Mouse (Mus musculus): ENCODE results near the gene Ppp1r37. TPM values are rescaled to one million over a fixed set of nuclear protein-coding genes. Genes with fewer than 3 reads are reported as not detected.
"Not testable (repeated sequence)": the region's sequence is repeated elsewhere in the genome, so short reads cannot be mapped to it uniquely, and the experiment has no call there.

Gene Ppp1r37
- 10 to 100 TPM; 68.3 to 88.3 (median 81.8) TPM for total RNA-seq (2022)

DNA sequence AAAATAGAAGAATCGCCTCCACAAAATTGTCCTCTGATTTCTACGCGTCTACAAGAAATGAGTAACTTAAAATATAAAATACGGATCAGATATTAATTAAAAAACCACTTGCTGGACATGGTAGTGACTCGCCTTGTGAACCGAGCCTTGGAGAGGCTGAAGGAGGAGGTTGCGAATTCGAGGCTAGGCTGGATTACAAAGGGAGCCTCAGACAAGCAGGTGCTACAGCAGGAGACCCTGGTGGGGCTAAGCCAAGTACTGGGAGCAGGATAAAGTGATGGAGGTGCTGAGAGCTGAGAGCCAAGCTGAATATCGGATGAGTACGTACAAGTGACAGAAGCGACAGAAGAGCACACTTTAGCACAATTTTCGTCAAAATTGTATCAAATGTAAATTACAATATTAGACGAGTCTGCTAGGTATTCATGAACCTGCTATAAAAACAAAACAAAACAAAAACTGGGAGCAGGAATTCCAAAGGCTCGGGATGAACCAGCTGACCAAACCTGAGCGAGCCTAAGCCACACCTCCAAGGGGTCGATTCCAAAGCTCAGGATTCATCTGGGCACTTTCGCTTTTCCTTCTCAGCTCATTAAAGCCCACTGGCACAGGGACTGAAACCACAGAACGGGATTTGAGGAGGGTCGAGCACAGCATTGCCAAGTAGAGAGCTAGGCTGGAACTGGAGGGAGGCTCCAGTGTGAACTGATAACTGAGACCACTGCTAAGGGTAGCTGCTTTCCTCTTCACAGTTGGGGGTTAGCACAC, at the start of gene Ppp1r37:
Ppp1r37 (minus strand) TSS at position 434 of the 768 bp plus-strand sequence.
- DNase-seq, result no peak

DNA sequence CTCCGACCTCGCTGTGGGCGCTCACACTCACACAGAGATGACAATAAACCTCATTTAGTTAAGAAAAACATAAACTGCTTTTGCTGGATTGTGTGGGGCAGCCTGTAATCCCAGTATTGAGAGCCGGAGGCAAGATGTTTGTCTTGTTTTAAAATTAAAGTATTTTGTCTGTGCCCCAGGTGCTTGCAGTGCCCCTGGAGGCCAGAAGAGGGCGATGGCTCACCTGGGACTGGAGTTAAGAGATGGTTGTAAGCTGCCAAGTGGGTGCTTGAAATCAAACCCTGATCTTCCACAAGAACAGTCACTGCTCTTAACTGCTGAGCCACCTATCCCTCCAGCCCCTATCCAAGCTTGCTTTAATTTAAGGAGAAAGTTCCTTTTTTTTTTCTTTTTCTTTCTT, 48.1 kb upstream of the Ppp1r37 start:
- DNase-seq, result no peak

DNA sequence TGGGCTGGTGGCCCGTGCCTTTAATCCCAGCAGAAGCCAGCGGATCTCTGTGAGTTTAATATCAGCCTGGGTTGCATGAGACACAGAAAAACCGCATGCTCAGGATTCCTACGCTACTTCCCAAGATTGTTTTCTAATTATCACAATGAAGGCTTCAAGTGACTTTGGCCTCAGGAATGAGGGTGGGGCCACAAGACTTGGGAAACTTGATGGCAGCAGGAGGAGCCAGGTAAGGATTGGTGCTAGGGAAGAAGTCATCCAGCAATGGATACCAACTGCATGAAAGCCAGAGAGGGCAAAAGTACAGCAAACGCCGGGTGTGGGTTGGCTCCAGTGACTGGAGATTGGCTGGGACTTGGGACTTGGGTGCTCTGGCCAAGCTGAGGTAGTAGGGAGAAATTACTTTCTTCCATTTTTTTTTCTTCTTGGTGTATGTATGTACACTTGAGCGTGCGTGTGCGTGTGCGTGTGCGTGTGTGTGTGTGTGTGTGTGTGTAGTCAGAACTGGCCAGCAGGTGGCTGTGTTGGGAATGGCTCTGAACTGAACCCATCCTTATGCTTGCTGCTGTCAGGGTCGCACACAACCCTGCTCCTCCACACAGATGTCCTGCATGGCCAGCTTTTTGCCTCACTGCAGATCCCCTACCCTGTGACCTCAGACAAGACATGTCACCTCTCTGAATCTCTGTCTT, 46.9 kb upstream of the Ppp1r37 start:
- DNase-seq, result no peak

DNA sequence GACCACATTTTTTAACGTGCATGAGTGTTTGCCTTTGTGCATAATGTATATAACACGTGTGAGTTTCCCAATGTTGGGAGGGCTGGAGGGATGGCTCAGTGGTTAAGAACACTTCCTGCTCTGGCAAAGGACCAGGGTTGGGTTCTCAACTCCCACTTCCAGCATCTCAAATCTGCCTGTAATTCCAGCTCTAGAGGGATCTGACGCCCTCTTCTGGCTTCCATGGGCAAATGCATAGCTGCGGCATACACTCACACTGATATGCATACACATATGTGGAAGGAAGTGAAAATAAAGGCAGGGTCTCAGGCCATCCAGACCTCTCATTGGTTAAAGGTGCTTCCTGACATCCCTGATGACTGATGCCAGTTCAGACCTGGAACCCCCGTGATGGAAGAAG, 44.4 kb upstream of the Ppp1r37 start:
- DNase-seq, result no peak

DNA sequence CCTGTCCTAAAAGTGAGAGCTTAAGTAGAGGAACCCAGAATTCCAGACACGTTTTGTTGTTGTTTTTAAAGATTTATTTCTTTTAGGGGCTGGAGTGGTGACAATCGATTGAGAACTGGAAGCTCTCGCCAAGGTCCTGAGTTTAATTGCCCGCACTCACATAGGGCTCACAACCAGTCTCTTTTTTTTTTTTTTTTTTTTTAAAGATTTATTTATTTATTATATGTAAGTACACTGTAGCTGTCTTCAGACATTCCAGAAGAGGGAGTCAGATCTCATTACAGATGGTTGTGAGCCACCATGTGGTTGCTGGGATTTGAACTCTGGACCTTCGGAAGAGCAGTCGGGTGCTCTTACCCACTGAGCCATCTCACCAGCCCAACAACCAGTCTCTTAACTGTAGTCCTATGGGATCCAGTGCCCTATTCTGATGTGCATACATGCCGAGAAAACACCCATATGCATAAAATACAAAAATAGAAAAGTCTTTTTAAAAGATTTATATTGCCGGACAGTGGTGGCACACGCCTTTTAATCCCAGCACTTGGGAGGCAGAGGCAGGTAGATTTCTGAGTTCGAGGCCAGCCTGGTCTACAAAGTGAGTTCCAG, 41.8 kb upstream of the Ppp1r37 start:
- DNase-seq, result not testable (repeated sequence)

DNA sequence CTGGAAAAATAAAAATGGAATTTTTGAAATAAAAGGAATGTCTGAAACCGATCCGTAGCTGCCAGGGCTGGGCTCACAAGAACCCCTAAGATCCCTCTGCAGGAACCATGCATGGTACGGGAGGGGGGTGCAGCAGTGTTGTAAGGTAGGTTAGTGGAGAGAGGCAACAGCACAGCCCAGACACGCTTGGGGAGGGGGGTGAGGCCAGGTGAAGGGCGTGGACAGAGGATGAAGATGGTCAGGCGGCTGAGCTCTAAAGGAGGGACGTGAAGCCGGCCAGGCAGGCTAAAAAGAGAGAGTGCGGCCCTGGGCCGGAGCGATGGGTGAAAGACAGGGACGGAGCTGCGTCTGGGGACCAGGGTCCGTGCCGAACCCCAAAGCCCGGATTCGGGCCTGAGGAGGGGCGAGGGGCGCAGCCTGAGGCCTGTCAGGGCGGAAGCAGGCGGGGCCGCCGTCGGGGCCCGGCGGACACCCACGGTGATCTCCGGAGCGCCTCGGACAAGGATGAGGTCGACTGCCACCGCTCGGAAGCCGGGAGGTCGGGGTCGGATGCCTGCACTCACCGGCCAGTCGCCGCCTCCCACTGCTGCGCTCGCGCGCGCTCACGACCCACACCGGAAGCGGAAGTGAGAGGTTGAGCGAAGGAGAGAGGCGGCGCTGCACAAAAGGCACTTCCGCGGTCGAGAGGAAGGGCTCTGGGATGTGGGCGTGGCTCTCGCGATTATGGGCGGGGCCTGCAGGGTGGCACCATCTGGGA, 41.2 kb upstream of the Ppp1r37 start, which contains the start of gene Clasrp:
Clasrp (minus strand) TSS at position 638 of the 757 bp plus-strand sequence.
- peak; percentile 97 for DNase-seq

DNA sequence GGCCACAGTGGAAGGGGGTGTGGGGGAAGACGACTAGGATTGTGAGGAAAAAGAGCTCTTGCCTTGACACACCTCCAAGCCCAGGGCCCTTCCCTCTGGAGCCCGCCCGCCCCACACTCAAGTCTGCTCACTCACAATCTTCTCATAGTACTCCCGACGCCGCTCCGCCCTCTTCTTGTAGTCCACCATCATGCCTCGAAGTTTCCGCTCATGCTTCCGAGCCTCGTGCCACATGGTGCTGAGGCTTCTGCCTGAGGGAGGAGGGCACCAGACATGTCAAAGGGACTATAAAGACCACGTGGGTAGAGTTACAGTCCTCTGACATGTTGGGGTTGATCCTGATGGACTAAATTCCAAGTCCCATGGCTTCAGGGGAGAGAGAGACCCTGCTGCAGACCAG, 40.2 kb upstream of the Ppp1r37 start:
- DNase-seq, result no peak

DNA sequence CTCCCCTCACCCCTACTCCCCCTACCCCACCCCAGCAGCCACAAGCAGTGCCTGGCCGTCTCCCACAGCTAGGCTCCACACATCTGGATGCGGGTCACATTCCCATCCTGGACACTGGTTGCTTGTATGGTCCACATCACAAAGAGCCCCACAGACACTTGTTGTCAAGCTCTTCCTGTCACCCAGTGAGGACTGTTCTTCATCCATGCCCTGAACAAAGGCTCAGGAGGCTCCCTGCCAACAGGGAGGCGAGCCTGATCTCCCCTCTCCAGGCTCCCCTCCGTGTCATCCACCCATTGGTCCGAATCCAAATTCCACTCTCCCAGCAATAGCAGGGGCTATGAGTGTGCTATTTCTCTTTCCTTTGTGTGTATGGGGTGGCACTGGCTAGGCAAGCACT, 37.7 kb upstream of the Ppp1r37 start:
- DNase-seq, result no peak

DNA sequence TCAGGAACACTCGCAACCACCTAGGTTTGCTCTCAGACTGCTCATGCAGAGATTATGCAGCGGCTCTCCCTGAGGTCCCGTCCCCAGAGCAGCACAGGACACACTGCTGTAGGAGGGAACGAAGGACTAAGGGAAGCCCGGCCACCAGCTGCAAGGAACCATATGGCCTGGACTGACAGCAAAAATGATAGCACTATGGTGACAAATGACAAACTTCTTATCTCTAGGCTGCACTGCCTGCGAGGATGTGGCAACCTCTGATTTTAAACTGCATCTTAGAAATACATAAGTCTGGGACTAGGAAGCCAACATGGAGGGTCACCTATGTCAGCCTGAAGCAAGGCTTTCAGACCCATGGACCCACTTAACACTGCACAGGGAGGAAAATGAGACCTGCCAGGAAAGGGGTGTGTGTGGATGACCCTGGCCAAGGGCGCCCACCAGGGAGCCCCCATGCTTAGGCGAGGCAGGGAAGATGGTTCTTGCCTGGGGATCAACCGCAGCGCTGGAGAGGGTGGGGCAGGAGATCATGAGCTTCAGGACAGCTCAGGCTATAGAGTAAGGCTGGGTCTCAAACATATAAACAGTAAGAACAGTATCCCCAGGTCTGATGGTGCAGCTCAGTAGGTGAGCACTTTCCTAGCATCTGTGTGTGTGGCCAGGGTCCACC, 30.3 kb upstream of the Ppp1r37 start:
- no peak for DNase-seq

DNA sequence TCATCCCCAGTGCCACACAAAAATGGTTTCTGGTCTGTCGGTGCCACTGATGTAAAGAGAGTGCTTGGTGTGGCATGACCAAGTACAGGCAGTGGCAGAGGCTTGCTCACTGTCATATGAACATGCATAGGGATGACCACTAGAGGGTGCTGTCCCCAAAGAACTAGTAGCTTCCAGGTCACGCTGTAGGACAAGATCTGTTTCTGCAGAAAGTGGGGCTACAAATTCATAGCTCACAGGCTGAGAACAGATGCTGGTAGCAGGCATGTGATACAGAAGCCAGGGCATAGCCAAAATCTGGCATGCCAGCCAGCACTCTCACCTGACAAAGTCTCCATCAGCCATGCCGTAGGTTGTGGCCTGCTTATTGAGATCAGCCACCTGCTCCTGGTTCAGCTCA, 27.0 kb upstream of the Ppp1r37 start:
- no peak for DNase-seq

DNA sequence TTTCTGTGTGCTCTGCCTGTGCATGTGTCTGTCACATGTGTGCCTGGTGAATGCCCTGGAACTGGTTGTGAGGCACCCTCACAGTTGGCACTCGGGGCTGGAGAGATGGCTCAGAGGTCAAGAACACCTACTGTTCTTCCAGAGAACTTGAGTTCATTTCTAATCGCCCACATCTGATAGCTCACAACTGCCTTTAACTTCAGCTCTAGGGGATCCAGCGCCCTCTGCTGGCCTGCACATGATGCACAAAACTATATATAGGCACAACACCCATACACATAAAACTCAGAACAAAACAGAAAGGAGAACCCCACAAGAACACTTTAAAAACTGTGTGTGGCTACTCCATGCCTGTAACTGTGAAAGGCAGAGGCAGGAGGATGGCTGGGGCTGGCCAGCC, 26.3 kb upstream of the Ppp1r37 start:
- no peak for DNase-seq

DNA sequence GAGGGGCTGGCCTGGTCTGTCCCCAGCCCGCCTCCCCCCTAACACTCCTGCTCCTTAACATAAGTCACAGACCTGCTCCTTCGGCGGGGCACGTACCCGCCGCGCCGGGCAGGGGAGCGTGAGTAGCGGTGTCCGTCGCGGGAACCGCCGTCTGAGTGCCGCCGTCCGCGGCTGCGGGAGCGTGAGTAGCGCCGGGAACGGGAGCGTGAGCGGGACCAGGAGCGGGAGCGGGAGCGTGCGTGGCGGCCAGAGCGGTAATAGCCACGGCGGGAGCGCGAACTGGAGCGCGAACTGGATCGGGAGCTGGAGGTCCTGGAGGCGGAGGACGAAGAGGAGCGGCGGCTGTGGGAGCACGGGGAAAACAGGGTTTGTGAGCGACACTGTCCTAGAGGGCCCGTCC, 23.4 kb upstream of the Ppp1r37 start:
- DNase-seq, result no peak

DNA sequence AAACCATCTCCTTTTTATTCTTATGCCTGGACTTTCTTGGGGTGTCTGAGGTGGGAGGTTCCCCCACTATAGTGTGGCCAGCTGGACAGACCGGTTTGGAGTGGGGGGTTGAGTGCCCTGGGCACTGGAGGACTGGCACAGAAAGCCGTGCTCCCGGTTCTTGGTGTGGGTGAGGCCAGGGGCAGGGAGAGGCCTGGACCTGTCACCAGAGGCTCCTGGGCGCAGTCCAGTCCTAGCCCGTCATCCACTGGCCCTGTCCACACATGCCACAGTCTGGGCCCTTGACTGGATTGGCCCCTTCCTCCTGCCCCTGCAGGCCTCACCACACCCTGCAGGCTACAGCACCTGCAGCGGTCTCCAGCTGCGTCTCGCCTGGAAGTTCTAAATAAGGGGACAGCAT, 17.8 kb upstream of the Ppp1r37 start:
- DNase-seq, result no peak

DNA sequence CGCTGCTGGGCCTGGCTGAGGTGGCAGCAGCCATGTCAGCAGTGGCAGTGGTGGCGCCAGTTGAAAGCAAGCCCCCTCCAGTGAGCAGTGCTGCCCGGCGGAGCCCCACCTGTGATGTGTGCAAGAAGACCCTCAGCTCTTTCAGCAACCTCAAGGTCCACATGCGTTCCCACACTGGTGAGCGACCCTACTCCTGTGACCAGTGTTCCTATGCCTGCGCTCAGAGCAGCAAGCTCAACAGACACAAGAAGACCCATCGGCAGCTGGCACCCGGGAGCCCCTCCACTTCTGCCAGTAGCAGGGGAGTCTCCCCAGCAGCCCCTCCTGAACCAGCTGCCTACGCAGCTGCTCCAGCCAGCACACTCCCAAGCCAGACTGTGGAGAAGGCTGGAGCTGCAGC, 16.9 kb upstream of the Ppp1r37 start:
- DNase-seq, result no peak

DNA sequence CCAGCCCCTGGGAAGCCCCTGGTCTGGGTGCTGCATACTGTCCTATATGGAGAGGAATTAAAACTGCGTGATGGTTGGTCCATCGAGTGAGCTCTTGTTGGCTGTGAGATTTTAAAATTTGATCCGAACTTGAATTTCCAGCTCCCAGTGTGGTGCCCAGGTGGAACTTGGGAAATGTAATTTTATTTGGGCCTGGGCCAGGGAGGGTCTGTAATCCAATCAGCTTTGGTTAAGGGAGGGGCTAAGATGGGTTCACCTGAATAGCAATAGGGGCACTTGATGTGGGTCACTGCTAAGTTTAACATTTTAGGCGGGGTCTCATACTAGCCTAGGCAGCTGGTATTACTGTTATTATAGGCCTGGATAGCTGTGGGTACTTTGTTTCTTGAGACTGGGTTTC, 15.6 kb upstream of the Ppp1r37 start:
- DNase-seq, result no peak

DNA sequence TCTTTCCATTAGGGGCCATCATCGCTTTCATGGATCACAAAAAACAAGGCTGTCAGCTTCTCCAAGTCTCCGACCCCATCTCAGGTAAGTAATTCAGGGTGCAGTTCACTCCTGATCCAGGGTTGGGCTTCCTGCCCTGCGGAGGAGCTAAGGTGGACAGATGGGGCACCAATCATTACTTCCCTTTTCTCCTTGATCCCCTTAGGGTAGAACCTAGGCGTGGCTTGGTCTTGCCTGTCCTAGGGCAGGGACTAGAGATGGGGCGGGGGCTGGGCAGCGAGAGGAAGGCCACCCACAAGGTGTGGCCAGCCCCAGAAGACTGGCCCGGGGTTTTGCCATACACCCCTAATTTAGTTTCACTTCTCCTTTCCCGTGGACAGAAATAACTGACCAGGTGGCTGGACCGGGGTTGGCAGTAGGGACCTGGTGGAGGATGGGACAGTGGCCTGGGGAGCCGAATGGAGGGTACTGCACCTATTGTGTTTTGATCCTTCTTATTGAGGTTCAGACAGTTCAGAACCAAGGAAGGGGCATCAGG, 15.1 kb upstream of the Ppp1r37 start:
- DNase-seq, result no peak

DNA sequence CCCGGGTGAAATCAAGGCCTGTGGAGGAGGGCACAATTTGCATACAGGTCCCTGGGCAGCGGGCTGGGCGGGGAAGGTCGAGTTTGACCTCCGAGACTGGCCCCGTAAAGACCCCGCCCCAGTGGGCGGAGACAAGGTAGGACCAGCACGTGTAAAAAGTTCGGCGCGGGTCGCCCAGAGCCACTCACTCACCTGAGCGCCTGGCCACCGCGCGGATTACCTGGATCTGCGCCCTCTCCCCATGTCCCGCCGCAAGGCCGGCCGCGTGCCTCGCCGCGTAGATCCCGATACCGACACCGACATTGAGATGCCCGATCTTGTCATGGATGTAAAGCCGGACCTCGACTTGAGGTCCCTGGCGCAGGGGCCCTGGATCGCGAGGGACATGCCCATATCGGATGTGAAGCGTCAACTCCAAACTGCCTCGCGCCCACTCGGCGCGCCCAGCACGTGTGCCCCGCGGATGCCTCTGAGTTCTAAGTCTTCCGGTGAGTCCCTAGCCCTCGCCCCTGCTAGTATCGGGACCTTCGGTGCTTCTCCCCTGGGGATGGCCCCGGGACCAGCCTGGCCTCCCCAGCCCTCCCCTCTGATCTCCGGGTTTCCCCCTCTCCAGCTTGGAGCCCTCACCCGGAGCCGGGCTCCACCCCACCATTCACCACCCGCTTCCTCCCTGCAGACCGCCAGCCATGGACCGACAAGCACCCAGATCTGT, 14.4 kb upstream of the Ppp1r37 start, which contains the start of the genes Zfp296 and Gemin7:
Zfp296 (plus strand) TSS at position 147 of the 712 bp plus-strand sequence.
Gemin7 (minus strand) TSS at position 455 of the 712 bp plus-strand sequence.
- DNase-seq, result no peak

DNA sequence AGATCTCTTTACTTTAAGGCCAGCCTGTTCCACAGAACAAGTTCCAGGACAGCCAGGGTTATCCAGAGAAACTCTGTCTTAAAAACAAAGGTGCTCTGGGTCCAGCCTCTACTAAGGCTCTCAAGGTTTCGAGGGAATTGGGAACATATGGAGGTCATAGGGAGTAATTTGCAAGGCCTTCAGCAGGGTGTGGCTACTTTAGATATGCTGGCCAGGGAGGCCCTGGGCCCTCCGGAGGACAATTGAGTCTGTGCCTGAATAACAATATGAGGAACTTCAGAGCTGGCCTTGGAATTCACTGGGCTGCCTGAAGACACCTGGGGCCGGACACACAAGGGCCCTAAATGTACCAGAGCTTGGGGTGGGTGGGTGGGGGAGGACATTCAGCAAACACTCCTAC, 12.7 kb upstream of the Ppp1r37 start:
- no peak for DNase-seq

DNA sequence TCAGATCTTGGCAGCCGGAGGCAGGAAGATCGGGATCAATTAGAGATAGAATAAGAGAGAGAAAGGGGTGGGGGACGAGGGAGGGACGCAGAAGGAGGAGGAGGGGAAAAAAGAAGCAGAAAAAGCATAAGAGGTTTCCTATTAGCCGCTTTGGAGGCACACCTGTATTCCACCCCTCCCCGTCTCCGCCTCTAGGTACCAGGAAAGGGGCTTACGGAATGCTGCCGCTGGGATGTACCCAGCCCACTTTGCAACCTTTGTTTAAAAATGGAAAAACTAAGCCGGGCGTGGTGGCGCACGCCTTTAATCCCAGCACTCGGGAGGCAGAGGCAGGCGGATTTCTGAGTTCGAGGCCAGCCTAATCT, 10.9 kb upstream of the Ppp1r37 start:
- no peak for DNase-seq

DNA sequence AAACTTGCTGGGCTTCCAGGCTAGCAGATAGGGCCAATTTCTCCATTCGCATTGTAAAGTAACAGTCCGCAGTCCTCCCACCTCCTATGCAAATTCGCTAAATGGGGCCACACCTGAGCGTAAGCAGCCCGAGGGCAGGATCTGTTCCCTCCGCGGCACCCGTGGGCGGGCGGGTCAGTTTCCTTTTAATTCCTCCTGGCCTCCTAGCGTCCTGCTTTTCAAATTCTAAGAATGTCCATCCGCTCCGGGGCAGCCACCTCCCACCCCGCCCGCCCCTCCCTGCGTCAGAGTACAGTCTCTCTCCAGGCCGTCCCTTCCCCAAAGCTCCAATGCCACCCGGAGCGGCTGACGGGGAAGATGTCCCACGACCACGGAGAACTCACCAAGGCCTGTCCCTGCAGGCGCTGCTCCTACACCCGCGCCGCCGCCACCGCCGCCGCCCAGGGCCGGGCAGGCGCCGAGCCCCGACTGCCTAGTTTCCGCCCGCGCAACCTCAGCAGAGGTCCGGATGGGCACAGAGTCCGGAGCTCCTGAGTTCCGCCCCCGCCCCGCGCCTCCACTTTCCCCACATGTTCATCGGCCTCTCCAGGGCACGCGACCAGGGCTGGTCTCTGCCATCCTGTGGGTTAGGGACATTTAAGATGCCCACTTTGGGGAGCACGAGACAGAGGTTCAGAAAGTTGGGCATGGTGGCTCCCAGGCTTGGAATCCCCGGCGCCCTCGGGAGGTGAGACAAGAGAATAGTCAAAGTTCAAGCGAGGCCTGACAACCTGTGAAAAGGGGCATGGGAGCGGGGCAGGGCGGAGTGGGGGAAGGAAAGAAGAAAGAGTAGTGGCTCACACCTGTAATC, 10.3 kb upstream of the Ppp1r37 start:
- DNase-seq, result peak; percentile 55

Measured in adrenal gland, adult 8-10 months (tissue).